Mouse (Mus musculus): ENCODE data around the gene Nrg4.

Gene Nrg4

DNA sequence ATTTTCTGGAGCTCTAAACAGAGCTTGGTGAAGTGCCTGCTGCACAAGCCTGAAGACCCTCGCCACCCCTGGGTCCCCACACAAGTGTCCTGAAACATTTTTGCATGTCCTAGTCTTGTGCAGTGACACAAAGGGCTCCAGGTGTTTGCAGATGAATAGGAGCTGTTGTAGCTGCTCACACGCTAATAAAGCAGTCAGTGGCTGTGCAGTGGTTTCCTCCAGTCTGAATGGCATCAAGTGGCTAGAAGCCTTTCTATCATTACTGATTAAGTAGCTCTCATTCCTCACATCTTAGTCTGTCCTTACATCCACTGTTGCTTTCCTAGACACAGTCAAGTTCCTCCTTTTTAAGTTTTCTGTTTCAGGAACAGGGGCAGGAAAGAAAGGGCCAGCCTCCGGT, 111.0 kb downstream of the Nrg4 start:
- DNase-seq (ENCODE audit: low spot score in 2 of 2), result no peak

DNA sequence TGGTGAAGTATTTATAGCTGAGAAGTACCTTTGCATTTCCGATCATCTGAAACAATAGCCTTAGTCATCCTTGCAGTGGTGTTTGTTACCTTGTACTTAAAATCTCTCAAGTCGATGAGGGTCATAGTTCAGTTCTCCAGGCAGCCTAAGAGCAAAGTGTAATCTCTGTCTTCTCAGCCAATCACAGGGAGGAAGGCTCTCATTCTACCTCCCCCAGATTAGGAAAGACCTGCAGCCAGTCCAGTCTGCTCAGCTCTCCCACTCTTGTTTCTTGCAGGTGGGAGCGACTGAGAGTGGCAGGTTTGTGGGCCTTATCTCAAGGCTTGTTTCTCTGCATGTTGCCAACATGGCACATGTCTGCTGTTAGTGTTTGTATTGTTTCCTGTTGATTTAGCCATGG, 111.6 kb downstream of the Nrg4 start:
- DNase-seq (ENCODE audit: low spot score in 2 of 2), result no peak

DNA sequence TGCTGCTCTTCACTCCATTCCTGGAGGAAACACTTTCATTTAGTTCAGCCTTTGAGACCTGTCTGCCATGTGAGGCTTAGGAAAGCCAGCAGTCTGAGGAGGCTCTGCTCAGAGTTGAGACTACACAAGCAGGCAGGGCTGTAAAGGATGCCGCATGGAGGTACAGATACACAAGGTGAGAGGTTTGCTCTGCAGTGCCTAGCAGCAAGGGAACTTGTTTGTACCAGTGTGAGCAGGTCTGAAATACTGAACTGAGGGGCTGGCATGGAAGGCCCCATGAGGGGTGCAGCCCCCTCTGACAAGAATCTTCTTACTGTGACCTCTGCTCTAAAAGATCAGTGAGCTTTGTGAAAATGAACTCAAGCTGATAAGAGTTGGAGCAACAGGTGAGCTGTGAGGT, 113.2 kb downstream of the Nrg4 start:
- no peak for DNase-seq (ENCODE audit: low spot score in 2 of 2)

DNA sequence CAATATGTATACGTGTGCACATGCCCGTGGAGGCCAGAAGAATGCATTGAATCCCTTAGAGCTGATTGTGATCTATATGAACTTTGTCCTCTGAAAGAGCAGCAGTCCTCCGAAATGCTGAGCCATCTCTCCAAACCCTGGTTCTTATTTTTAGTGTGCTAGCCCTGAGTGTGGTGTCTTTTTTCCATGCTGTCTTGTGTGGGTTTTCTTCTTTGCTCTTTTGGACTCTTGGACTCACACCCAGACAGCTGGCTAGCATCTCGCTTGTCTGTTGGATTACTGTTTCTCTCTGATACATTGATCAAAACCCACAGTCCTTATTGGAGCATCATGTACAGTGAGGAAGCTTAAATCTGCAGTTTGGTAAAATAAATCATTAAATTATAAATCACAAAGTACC, 115.0 kb downstream of the Nrg4 start:
- no peak for DNase-seq (ENCODE audit: low spot score in 2 of 2)

DNA sequence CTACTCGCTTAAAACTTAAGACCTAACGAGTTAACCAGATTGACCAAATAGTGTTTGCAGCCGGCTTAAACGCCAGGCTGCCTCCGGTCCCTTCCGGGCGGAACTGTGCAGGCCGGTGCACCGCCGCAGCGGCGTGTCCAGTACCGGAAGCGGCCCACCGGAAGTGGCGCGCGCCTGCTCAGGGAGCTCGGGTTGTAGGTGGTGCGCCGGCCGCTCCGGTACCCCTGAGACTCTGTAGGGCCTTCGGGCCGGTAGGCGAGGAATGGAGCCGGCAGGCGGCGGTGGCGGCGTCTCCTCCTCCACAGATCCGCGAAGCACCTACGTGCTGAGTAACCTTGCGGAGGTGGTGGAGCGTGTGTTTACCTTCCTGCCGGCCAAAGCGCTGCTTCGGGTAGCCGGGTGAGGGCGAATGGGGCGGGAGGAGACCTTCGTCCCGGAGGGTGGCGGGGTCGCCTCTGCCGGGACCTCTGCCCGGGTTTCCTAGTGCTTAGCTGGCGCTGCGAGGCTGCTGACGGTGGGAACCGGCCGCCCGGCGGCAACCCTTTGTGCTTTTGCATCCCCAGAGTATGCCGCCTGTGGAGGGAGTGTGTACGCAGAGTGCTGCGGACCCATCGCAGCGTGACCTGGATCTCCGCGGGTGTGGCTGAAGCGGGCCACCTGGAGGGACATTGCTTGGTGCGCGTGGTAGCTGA, 117.7 kb downstream of the Nrg4 start, which contains the start of gene Fbxo22:
Gene Fbxo22, plus strand, starts transcription at position 136 of the 692 bp plus-strand sequence.
- peak; percentile 73 to 87 for DNase-seq (ENCODE audit: low spot score in 2 of 2)

DNA sequence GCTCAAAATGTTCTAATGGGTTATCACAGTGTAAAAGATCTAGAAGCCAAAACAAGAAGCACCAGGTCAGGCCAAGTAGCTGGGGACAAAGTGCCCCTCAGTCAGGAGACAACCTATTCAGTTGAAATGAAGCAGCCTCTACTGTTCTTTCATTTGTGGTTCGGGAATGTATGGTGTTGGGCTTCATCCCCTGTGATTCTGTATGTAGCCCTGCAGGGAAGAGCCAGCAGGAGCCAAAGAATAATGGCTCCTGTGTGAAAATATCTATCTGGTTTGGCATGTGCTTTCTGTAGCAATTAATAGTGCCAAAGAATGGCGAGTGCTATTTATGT, 118.2 kb downstream of the Nrg4 start:
- peak in 1 of 2 experiments; percentile 8 for DNase-seq (ENCODE audit: low spot score in 2 of 2)

DNA sequence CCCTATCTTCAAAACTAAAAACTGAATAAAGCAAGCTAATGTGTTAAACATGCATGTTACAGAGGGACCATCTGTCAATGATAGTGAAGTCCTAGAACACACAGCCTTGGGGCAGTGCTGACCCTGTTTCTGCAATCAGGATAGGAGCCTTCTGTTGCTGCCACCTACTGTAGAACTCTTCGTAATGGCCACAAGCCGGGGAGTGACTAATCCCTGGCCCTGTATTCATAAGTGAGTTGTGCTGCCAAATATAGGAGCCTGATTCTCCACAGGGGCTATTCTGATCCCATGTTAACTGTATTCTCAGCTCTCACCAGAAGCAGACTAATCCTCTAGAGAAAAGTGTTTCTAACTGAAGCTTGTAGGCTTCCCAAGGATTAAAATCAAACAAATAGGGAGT, 127.3 kb downstream of the Nrg4 start:
- DNase-seq (ENCODE audit: low spot score in 2 of 2), result no peak

DNA sequence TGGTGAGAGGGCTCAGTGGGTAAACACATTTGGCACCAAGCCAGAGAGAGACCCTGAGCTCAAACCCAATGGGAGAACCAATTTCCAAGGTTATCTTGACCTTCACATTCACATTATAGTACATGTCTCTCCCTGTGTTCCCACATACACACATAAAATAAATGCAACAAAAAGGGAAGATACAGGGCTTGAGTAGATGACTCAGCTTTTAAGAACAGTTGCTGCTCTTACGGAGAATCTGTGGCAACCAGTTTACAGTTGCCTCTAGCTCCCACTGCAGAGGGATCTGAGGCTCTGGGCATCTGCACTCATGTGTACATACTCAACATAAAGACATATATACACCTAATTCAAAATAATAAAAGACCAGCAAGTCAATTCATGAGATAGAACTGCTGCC, 128.4 kb downstream of the Nrg4 start:
- DNase-seq (ENCODE audit: low spot score in 2 of 2), result no peak

DNA sequence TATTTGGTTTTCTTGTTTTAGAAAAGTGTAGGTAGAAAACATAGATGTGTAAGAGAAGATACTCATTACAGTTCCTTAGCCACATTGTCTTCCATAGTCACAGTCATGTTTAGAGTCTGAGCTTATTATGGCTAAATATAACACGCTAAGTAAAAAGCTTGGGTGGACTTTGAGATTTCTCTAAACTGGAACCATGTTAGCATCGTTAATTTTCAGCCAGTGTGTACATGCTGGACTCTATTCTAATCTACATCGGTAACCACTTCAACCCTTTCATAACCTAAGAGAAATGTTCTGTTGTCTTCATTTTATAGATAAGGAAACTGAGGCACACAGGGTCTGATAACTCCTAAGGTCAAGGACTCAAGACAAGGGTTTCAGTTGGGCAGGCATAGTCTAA, 130.8 kb downstream of the Nrg4 start:
- no peak for DNase-seq (ENCODE audit: low spot score in 2 of 2)

DNA sequence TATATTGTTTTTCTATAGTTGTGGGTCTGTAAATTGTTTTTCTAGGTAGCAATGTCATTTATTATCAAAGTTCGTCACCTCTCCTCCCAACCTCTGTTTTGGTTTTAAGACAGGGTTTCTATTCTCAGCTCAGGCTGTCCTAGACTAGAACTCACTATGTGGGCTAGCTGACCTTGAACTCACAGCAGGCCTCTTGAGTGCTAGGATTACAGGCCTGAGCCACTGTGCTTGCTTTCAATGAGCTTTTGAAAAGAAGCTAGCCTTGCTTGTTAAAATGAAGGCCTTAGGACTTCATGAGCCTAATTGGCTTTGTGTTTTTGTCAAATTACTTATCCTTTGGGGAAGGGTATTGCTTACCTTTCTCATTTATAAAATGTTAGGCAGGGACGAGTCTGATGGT, 152.4 kb downstream of the Nrg4 start:
- no peak for DNase-seq (ENCODE audit: low spot score in 2 of 2)

DNA sequence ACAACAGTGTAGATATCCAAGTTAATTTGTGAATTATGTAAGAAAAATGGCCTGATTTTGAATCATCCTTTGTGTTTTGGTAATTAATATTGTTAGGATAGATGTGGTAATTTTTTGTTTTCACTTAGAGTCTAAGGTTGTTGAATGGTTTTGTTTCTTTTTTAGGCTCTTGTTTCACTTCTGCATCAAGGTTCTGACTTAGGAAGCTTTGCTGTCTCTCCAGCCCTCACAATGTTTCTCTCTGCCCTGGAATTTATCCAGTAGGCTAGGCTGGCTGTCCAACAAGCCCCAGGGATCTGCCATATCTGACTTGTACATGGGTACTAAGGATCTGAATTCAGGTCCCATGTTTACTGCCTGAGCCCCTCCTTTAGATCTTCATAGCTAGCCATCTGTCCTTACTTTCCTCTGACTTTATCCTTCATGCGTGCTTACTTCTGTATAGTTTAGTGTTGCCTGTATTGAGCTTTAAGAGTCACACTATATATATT, 154.4 kb downstream of the Nrg4 start:
- no peak for DNase-seq (ENCODE audit: low spot score in 2 of 2)

DNA sequence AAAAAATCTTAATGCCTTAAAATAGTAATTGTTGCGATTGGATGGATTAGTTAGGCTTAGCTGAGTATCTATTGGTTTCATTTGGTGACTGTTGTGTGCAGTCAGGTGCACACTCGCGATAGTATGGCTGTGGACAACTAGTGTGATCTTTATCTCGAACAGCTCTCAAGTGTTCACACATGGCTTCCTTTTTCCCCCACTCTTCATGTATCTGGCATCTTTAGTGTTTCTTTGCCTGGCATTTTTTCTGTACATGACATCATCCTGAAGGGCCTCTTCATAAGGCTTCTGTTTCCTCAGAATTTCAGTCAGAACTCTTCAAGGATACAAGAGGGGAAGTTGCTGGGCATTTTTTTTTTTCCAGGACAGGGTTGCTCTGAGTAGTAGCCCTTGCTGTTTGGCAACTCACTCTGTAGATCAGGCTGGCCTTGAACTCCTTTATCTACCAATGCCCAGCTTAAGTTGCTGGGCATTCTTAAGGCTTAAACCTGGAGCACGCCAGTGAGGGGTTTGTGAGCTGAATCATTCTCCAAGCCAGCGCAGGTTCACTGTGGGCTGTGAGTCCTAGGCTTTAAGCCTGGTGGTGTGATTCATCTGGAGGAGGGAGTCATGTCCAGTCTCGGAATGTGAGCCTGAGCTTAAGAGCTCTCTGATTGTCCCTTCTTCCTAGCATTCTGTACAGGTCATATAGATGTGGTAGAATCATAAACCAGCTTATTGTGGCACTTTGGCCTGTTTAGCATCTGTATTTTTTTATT, 155.8 kb downstream of the Nrg4 start:
- DNase-seq (ENCODE audit: low spot score in 2 of 2), result no peak
